Mouse (Mus musculus) monocyte, adult 5-6 weeks (primary cell): ENCODE results near the gene Pgp. TPM values are rescaled to one million over a fixed set of nuclear protein-coding genes. Genes with fewer than 3 reads are reported as not detected.

Experiments used
- ATAC-seq: fragments of 153-309, 156-312 bp; replicated peaks from 2 replicates; pipeline ENCODE4 v1.8.0; 2017; ENCODE audit warnings: mild to moderate bottlenecking; ENCODE audit not compliant: low TSS enrichment, insufficient number of reproducible peaks, severe bottlenecking, poor library complexity, low FRiP score
- total RNA-seq: library from RNA; stranded (forward); fragments of 200-1000, 200-491, 200-594 nt; gene quantifications from 3 replicates; pipeline ENCODE4 v1.2.3, GENCODE M21; 2017

Pgp gene
- total RNA-seq, 1 experiment from 2014 or later = 9.1 TPM

DNA sequence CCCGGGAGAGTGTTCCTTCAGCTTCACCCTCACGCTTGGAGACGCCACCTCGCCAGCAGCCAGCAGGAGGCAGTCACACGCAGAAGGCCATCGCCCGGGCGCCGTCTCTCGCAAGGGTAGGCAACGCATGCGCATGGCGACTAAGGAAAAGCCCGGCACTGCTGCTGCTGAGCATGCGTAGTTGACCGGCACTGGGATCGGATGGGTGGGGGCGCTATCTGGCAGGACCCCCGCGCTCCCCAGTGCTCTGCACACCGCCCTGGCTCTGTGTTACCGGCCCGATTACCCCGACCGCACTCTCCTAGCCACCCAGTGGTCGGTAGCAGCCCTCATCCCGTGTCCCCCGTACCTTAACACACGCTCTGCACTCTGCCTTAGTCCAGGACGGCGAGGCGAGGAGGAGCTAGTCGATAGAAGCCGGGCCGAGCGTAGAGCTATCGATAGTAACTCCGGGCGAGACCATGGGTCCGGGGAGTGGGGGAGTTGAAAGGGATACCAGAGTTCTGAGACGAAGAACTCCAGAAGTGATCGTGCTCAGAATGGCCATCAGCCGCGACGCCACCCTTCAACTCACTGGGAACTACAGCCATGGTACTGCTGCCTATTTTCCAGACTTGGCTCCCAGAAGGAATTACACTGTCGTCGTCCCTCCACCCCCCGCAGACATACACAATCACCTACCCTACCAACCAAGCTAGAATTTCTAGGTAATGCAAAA lies 8.6 kb downstream of the Pgp start, which contains the start of gene Mlst8:
Gene Mlst8 (minus strand): TSS at position 416 of the 718 bp plus-strand sequence.
- ATAC-seq = peak; percentile 93

- no peak for ATAC-seq
Observed at GRCm38 (mm10) chr17:24479431-24479830, 9.2 kb downstream of the Pgp start.

DNA sequence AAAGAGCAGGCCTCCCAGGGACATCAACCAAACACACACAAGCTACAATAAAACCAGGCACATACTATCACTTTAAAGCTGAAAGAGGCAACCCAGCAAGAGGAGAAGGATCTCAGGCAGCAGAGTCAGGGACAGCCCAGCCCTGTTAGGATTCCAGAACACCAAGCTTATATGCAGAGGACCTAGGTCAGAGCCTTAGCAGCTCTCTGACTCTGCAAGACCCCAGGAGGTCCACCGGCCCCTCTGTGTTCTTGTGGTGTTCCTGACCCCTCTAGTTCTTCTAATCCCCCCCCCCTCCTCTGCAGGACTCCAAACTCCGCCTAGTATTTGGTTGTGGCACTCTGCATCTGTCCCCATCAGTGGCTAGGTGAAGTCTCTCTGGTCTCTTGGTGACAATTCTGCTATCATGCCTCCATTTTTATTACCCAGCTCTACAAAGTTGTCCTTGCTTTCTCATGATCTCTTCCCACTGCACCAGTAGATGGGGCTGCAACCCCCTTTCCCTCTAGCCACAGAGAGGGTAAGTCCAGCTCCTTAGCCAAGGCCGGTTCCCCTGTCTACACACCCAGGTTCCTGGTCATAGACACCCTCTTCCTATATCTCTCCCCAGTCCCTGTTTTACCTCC lies 10.1 kb downstream of the Pgp start:
- no peak for ATAC-seq

DNA sequence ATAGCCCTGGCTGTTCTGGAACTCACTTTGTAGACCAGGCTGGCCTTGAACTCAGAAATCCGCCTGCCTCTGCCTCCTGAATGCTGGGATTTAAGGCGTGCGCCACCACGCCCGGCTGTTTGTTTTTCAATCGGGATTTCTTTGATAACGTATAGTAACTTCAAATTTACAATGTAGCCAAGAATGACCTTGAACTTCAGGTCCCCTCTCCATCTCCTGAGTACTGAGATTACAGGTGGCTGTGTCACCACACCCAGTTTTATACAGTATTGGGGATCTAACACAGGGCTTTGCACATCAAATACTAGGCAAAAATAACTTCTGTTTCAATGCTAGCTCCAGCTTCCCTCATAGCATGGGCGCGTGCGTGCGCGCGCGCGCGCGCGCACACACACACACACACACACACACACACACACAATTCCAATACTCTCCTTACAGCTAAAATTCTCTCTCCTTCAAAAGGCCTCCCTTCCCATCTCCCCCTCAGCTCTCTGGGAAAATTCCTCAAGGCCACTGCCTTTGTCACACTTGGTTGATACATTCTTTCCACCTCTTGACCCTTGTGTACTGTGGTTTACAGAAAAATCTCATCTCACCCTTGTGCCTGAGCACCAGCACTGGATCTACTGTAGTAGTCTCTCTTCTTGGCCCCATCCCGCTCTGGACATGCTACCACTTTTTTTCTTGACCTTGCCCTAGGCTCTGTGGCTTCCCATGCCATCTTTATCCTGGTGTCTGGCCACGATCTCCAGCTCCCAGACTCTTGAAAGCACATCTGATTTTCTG lies 11.0 kb downstream of the Pgp start:
- ATAC-seq = no peak

GRCm38 (mm10) chr17:24483495-24483894 lies 13.3 kb downstream of the Pgp start:
- ATAC-seq = no peak

GRCm38 (mm10) chr17:24485090-24485860 lies 15.1 kb downstream of the Pgp start:
- ATAC-seq = no peak

DNA sequence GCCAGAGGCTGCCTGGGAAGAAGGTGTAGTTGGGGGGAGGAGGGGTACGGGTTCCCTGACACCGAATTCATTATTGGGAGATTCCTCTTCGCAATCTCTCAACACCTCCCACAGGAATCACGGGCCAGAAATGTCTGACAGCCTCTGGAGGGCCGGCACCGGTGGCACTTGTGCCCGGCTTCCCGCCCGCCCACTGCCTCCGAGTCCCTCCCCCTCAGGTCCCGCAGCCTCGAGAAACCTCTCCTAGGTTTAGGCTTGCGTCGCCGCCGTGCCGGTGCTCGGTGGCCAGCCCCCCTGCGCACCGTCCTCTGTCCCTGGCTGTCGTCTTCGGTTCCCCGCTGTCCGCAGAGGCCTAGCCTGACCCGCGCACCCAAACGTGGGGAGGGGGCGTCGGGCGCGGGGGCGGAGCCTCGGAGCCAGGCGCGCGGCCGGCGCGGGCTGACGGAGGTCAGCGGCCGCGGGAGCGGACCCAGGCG lies 18.0 kb downstream of the Pgp start, which contains the start of gene Caskin1:
Gene Caskin1 (plus strand): TSS at position 416 of the 476 bp plus-strand sequence.
- ATAC-seq = no peak

DNA sequence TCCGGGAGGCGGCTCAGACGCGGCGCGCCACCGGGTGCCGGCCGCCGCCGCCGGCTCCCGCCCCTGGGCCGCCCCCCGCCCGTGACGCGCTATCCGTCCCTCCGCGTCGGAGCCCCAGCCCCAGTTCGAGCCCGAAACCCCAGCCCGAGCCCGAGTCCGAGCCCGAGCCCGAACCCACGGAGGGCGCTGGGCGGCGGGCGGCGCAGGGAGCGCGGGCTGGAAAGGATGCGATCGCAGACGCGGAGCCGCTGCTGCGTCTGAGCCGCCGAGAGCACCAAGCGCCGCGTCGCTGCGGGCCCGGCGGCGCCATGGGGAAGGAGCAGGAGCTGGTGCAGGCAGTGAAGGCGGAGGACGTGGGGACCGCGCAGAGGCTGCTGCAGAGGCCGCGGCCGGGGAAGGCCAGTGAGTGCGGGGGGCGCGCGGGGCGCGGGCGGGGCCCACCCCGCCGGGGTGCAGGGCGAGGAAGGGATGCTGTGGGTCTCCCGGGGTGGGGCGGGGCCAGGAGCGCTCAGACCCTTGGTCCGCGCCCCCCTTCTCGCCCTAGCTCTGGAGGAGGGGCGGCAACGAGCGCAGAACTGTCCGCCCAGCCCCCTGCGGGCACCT lies 18.6 kb downstream of the Pgp start:
- ATAC-seq = no peak

DNA sequence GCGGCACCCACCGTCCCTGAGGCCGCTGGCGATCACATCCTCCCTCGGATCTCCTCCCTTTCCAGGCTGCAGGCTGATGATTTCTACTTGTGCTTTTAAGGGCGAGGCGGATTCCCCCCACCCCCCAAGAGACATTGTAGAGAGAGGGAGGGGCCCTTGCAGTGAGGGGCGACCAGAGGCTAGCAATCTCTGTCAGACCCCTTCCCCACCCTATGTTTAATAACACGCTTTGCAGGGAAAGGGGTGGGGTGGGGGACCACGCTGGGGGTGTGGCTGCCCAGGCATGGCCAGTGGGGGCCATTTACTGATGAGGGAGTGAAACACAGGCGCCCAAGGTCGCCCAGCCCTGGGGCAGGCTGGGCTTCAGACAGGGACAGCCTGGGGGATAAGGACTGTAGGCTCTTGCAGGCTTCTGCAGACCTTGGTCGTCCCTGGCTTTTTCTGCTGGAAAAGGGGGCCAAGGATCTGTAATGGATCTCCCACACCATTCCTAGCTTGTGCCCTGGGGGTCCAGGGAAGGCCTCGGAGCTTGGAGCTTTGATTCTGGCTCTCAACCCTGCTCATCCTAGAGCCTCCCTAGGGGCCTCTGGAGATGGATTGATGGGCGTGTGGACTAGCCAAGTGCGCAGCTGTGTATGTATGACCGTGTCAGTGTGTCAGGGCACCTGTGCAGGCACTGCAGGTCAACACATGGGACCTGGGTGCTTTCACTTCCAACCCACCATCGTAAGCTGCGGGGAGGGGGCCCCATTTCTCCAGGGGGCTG lies 19.3 kb downstream of the Pgp start:
- no peak for ATAC-seq

DNA sequence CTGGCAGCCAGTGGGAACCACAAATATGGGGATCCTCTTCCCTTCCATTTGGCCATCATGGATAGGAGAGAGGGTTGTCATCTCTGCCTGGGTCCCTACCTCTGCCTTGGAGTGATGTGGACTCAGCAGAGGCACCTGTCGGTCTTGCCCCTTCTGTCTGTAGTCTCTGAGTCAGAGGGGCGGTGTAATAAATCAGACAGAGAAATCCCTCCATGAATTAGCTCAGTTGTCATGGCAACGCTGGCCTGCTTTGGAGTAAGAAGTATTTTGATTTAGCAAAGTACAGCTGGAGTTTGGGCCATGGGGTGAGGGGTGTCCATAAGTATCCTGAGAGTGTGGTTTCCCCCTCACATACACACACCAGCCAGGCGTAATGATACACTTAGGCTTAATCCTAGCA lies 20.2 kb downstream of the Pgp start:
- no peak for ATAC-seq

- no peak for ATAC-seq
Observed at GRCm38 (mm10) chr17:24494627-24495335, 24.6 kb downstream of the Pgp start.

DNA sequence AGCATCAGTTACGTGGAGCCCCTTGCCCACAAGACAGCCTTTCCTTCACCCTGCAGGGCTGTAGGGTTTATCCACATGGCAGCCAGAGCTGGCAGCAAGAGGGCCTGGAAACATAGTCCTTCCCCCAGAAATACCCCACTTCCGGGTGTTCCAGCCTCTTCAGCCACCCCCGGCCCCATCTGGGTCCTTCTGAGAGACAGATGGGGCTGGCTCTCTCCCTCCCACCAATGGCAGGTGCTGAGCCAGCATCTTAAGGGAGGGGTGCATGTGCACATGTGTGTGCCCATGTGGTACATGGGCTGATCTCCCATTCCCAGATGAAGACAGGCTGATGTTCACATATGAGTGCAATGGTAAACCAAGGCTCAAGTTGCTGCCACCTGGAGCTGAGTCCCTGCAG lies 25.3 kb downstream of the Pgp start:
- no peak for ATAC-seq

DNA sequence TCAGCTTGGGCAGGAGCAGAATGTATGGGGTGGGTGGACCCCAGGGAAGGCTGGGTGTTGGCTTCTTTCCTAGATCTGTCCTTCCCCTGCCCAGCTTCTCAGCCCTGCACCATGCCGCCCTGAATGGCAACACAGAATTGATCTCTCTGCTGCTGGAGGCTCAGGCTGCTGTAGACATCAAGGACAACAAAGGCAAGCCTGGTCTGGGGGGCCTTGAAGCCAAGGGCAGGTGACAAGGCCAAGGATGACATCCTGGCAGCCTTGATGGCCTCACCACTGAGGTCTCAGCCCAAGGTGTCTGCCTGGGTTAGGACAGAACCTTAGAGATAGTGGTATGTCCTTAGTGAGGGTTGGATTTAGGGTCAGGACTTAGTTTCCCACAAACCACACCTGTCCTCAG lies 25.8 kb downstream of the Pgp start:
- no peak for ATAC-seq

GRCm38 (mm10) chr17:24502208-24502607 lies 32.0 kb downstream of the Pgp start:
- no peak for ATAC-seq

DNA sequence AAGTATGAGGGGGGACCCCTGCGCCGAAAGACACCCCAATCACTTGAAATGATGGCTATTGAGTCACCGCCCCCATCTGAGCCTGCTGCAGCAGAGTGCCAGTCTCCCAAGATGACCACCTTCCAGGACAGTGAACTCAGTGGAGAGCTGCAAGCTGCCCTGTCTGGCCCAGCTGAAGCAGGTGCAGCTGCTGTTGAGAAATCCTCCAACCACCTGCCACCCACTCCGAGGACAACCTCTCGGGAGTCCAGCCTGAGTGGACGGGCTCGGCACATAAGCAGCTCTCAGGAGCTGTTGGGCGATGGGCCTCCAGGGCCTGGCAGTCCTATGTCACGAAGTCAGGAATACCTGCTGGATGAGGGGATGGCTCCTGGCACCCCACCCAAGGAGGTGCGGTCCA lies 33.9 kb downstream of the Pgp start:
- no peak for ATAC-seq

- ATAC-seq = no peak
Observed at GRCm38 (mm10) chr17:24505286-24505955, 35.2 kb downstream of the Pgp start.
